Mouse (Mus musculus) retina, adult 2 months (tissue): ENCODE measurements at regions not wholly inside any gene's neighbourhood (a gene's known extent, or its start where the extent isn't known, plus 50 kb on each side); places are given as distances from the start of the nearest gene placed in this dataset.

ENCODE experiments used
- DNase-seq: peaks from one replicate; pipeline ENCODE4 v3.0.0-alpha.2; 2012; ENCODE audit warnings: low read depth, low spot score

DNA sequence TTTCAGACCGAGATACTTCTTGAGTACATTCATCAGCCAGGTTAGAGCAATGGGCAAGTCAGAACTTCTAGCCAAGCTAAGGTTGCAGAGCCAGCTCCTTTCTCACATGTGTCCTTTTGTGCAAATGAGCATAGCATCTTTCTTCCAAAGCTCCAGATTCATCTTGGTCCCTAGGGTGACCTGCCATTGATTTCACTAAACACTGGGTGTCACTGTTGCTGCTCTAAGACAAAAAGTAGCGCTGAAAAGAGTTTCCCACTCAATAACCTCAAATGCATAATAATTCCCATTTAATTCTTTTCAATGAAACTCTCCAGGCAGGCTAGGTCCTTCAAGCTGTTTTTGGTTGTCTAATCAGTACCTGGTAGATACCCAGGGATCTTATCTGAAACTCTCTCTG is 688.6 kb upstream of the BB014433 start:
- no peak for DNase-seq

DNA sequence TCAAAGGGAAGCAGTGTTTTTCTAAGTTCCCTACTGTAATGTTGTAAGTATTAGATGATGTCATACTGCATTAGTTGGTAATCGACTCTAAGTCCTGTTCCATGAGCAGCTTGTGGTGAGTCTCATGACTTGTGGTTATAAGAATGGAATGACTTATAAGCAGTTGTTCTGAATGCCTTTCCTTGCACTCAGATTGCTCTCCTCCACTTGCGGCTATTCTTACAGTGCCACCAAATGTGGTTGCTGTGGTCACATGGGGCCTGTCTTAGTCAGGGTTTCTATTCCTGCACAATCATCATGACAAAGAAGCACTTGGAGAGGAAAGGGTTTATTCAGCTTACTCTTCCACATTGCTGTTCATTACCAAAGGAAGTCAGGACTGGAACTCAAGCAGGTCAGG is 685.4 kb upstream of the BB014433 start:
- DNase-seq, result no peak

DNA sequence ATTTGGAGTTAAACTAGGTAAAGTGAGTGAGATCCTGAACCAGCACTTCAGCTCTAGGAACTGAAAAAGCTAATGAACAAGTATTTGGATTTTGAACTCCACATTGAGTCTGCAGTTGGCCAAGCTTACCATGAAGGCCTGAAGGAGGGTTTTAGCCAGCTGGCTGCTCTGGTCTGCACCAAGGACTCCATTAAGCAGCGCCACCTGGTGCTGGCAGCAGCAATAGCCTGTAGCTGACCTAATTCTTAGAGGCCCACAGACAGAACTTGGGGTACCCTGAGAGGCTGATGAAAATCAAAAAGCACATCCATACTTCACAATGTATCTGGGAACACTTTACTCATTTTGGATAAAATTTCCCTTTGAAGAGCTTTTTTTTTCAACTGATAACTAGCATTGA is 683.2 kb upstream of the BB014433 start:
- DNase-seq, result peak; percentile 16

DNA sequence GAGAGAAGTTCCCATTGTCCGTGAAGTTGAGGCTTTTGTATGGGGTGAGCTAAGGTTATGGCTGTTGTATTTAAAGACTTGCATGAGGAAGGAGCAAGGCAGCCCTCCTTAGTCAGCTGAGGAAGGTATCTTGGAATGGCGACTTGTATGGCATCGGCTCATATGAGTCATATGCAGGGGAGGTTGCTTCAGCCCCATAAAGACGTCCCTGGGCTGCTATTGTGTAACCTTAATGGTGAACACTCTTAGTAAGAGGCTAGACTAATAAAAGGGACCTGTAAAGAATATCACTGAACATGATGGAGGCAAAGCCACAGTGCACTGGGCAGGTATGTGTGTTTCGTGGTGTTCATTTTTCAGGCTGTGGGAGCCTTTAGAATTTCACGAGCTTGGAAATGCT is 680.4 kb upstream of the BB014433 start:
- DNase-seq, result no peak
